Mouse (Mus musculus): Measurements from ENCODE around the gene Gm11634. TPM values are rescaled to one million over a fixed set of nuclear protein-coding genes. Genes with fewer than 3 reads are reported as not detected.
"Not testable (repeated sequence)": the region's sequence is repeated elsewhere in the genome, so short reads cannot be mapped to it uniquely, and the experiment has no call there.

Gene Gm11634
- total RNA-seq, 1 experiment, result not detected

GRCm38 (mm10) chr11:101614116-101614515 lies 15.1 kb upstream of the Gm11634 start:
- in situ Hi-C loops (cut with MboI; ENCODE audit: low sequenced_read_pairs in 2 of 2, unreplicated experiment in 2 of 2), result no loop called here
- Histone ChIP-seq H3K9me3 (ENCODE audit: control insufficient read depth, insufficient read depth, low read depth, low read length) (0 out of 2 replicates have a peak, but pooled peaks cover 2% of the 10 kb centered on the region), H3K4me3 (ENCODE audit: insufficient read depth in 1 of 2, low read depth in 1 of 2, low read length in 2 of 2, poor library complexity in 1 of 2, severe bottlenecking in 1 of 2) (no peak overlapping the region), H3K4me1 (ENCODE audit: control insufficient read depth in 2 of 2, insufficient read depth in 2 of 2, low read length in 2 of 2, poor library complexity in 1 of 2) (peaks cover 4 to 23% of the 10 kb centered on the region in 2 experiments; a peak in 3 of 4 replicates), H3K36me3 (ENCODE audit: control insufficient read depth, insufficient read depth, low read length, poor library complexity, severe bottlenecking) (no peaks in the 10 kb centered on the region; the same call in 1 of the 2 replicates), H3K27ac (ENCODE audit: insufficient read depth, low read depth, low read length, poor library complexity, severe bottlenecking) (no peak overlapping the region), H3K9ac (ENCODE audit: insufficient read depth, low read depth, low read length, poor library complexity, severe bottlenecking) (no peak overlapping the region)
- DNase-seq (ENCODE audit: low read depth, low spot score), result no peak
- TF ChIP-seq ZNF384 (IDR thresholded peaks at IDR 0.05; ENCODE audit: low read depth, low read length) (no peak), CHD2 (IDR thresholded peaks at IDR 0.05; ENCODE audit: low read depth, low read length) (no peak), HCFC1 (IDR thresholded peaks at IDR 0.05; ENCODE audit: borderline replicate concordance, insufficient read depth, low read length) (no peak), MAFK (IDR thresholded peaks at IDR 0.05; ENCODE audit: insufficient read depth, low read depth, low read length) (no peak), ZC3H11A (IDR thresholded peaks at IDR 0.05; ENCODE audit: borderline replicate concordance, low read depth, low read length) (no peak)

GRCm38 (mm10) chr11:101613596-101613995 lies 14.5 kb upstream of the Gm11634 start:
- no peak overlapping the region for H3K4me3 ChIP-seq (ENCODE audit: insufficient read depth in 1 of 2, low read depth in 1 of 2, low read length in 2 of 2, poor library complexity in 1 of 2, severe bottlenecking in 1 of 2)
- in situ Hi-C loops (cut with MboI; ENCODE audit: low sequenced_read_pairs in 2 of 2, unreplicated experiment in 2 of 2), result no loop called here
- peaks cover 4 to 23% of the 10 kb centered on the region in 2 experiments; a peak in 3 of 4 replicates for H3K4me1 ChIP-seq (ENCODE audit: control insufficient read depth in 2 of 2, insufficient read depth in 2 of 2, low read length in 2 of 2, poor library complexity in 1 of 2)
- no peak overlapping the region for H3K27ac ChIP-seq (ENCODE audit: insufficient read depth, low read depth, low read length, poor library complexity, severe bottlenecking)
- H3K9ac ChIP-seq (ENCODE audit: insufficient read depth, low read depth, low read length, poor library complexity, severe bottlenecking), result no peak overlapping the region
- H3K36me3 ChIP-seq (ENCODE audit: control insufficient read depth, insufficient read depth, low read length, poor library complexity, severe bottlenecking), result no peaks in the 10 kb centered on the region; the same call in 1 of the 2 replicates
- 0 out of 2 replicates have a peak, but pooled peaks cover 2% of the 10 kb centered on the region for H3K9me3 ChIP-seq (ENCODE audit: control insufficient read depth, insufficient read depth, low read depth, low read length)
- TF ChIP-seq ZC3H11A (IDR thresholded peaks at IDR 0.05; ENCODE audit: borderline replicate concordance, low read depth, low read length) (no peak), HCFC1 (IDR thresholded peaks at IDR 0.05; ENCODE audit: borderline replicate concordance, insufficient read depth, low read length) (no peak), ZNF384 (IDR thresholded peaks at IDR 0.05; ENCODE audit: low read depth, low read length) (no peak), MAFK (IDR thresholded peaks at IDR 0.05; ENCODE audit: insufficient read depth, low read depth, low read length) (no peak), CHD2 (IDR thresholded peaks at IDR 0.05; ENCODE audit: low read depth, low read length) (no peak)
- DNase-seq (ENCODE audit: low read depth, low spot score), result no peak

- peak overlapping the region; percentile 58; the same call in 1 of the 2 replicates for H3K9ac ChIP-seq (ENCODE audit: insufficient read depth, low read depth, low read length, poor library complexity, severe bottlenecking)
- no peak for DNase-seq (ENCODE audit: low read depth, low spot score)
- in situ Hi-C loops (cut with MboI; ENCODE audit: low sequenced_read_pairs in 2 of 2, unreplicated experiment in 2 of 2), result no loop called here
- no peak overlapping the region; the same call in 1 of the 2 replicates for H3K27ac ChIP-seq (ENCODE audit: insufficient read depth, low read depth, low read length, poor library complexity, severe bottlenecking)
- no peaks in the 10 kb centered on the region; the same call in 1 of the 2 replicates for H3K36me3 ChIP-seq (ENCODE audit: control insufficient read depth, insufficient read depth, low read length, poor library complexity, severe bottlenecking)
- H3K4me1 ChIP-seq (ENCODE audit: control insufficient read depth in 2 of 2, insufficient read depth in 2 of 2, low read length in 2 of 2, poor library complexity in 1 of 2), result peaks cover 4 to 14% of the 10 kb centered on the region in 2 experiments; a peak in 2 of 4 replicates
- H3K9me3 ChIP-seq (ENCODE audit: control insufficient read depth, insufficient read depth, low read depth, low read length), result 0 out of 2 replicates have a peak, but pooled peaks cover 4% of the 10 kb centered on the region
- no peak overlapping the region; a peak in 1 of 4 replicates for H3K4me3 ChIP-seq (ENCODE audit: insufficient read depth in 1 of 2, low read depth in 1 of 2, low read length in 2 of 2, poor library complexity in 1 of 2, severe bottlenecking in 1 of 2)
- TF ChIP-seq CHD2 (IDR thresholded peaks at IDR 0.05; ENCODE audit: low read depth, low read length) (no peak), MAFK (IDR thresholded peaks at IDR 0.05; ENCODE audit: insufficient read depth, low read depth, low read length) (no peak), HCFC1 (IDR thresholded peaks at IDR 0.05; ENCODE audit: borderline replicate concordance, insufficient read depth, low read length) (no peak), ZC3H11A (IDR thresholded peaks at IDR 0.05; ENCODE audit: borderline replicate concordance, low read depth, low read length) (no peak), ZNF384 (IDR thresholded peaks at IDR 0.05; ENCODE audit: low read depth, low read length) (no peak)
These were observed 11.4 kb upstream of the Gm11634 start for GRCm38 (mm10) chr11:101610445-101610844.

- H3K4me3 ChIP-seq (ENCODE audit: insufficient read depth in 1 of 2, low read depth in 1 of 2, low read length in 2 of 2, poor library complexity in 1 of 2, severe bottlenecking in 1 of 2); H3K36me3 ChIP-seq (ENCODE audit: control insufficient read depth, insufficient read depth, low read length, poor library complexity, severe bottlenecking); H3K27ac ChIP-seq (ENCODE audit: insufficient read depth, low read depth, low read length, poor library complexity, severe bottlenecking); H3K4me1 ChIP-seq (ENCODE audit: control insufficient read depth in 2 of 2, insufficient read depth in 2 of 2, low read length in 2 of 2, poor library complexity in 1 of 2); H3K9me3 ChIP-seq (ENCODE audit: control insufficient read depth, insufficient read depth, low read depth, low read length); in situ Hi-C loops (cut with MboI; ENCODE audit: low sequenced_read_pairs in 2 of 2, unreplicated experiment in 2 of 2); DNase-seq (ENCODE audit: low read depth, low spot score); H3K9ac ChIP-seq (ENCODE audit: insufficient read depth, low read depth, low read length, poor library complexity, severe bottlenecking): not testable (repeated sequence)
These were observed 8.1 kb upstream of the Gm11634 start for GRCm38 (mm10) chr11:101607134-101607533.

Data from ES-E14 (cell line).